Mouse (Mus musculus) heart, postnatal 25 days (tissue): ENCODE measurements around the gene Apom. TPM values are rescaled to one million over a fixed set of nuclear protein-coding genes. Genes with fewer than 3 reads are reported as not detected.

Source experiments
- DNase-seq: peaks from one replicate; pipeline ENCODE4 v3.0.0; 2022; ENCODE audit warnings: low spot score
- intact Hi-C: fragments of 180-260 bp; cut with DNase I; formaldehyde crosslinking; loops from one replicate; pipeline ENCODE4 v1.15.1; 2025
- total RNA-seq, 2 experiments: library from RNA; stranded (reverse); gene quantifications; 2 replicates each; pipeline ENCODE4 v1.2.3; 2021

Apom gene
- total RNA-seq, 2 experiments from 2014 or later = not detected

GRCm38 (mm10) chr17:35080710-35081109, 51.1 kb downstream of the Apom start:
- intact Hi-C loops = no loop called here

GRCm38 (mm10) chr17:35080248-35080647, 51.6 kb downstream of the Apom start:
- DNase-seq = no peak
- intact Hi-C loops = no loop called here

More at GRCm38 (mm10) chr17:35080710-35081109, 51.1 kb downstream of the Apom start:
- DNase-seq = no peak

- no peak for DNase-seq
- intact Hi-C loops = loop anchor here (5.0 kb wide), 1 partner anchor 57 kb away; no protein-coding TSS in a partner anchor
Measured at GRCm38 (mm10) chr17:35079778-35080177, 52.1 kb downstream of the Apom start.

Other genes with a start within 250 kb of the Apom start
- 1 to 10 TPM; 2.8 to 4.1 TPM for gene C2, start 233.8 kb downstream of the Apom start, total RNA-seq
- 10 to 100 TPM; 37.6 to 39.1 TPM for gene Ehmt2, start 233.6 kb downstream of the Apom start, total RNA-seq
- not detected for gene Slc44a4, start 217.6 kb downstream of the Apom start, total RNA-seq
- 10 to 100 TPM; 12.7 to 14.1 TPM for gene Neu1, start 200.8 kb downstream of the Apom start, total RNA-seq
- 1 to 10 TPM; 1.9 to 6.9 TPM for gene Hspa1b, start 172.8 kb downstream of the Apom start, total RNA-seq
- not detected for gene Gm20481, start 162.1 kb downstream of the Apom start, total RNA-seq
- gene Hspa1a, start 159.9 kb downstream of the Apom start, total RNA-seq = 1 to 10 TPM; 2.9 to 7.7 TPM
- gene Hspa1l, start 159.3 kb downstream of the Apom start, total RNA-seq = 1 to 10 TPM; 6.9 to 8.1 TPM
- gene Lsm2, start 150.2 kb downstream of the Apom start, total RNA-seq = 10 to 100 TPM; 19.0 to 19.1 TPM
- gene Vars, start 131.1 kb downstream of the Apom start, total RNA-seq = 10 to 100 TPM; 25.7 to 26.9 TPM
- 1 to 10 TPM; 7.3 to 7.7 TPM for gene Vwa7, start 115.5 kb downstream of the Apom start, total RNA-seq
- not detected for gene Sapcd1, start 104.0 kb downstream of the Apom start, total RNA-seq
- gene Msh5, start 85.3 kb downstream of the Apom start, total RNA-seq = 1 to 10 TPM in 1 of 2 experiments, under 1 TPM in 1; 0.57 to 1.3 TPM
- gene Clic1, start 82.1 kb downstream of the Apom start, total RNA-seq = 10 to 100 TPM; 40.0 to 46.1 TPM
- gene Ddah2, start 73.0 kb downstream of the Apom start, total RNA-seq = 10 to 100 TPM; 27.7 to 31.3 TPM
- not detected for gene Ly6g6c, start 66.7 kb downstream of the Apom start, total RNA-seq
- under 1 TPM; 0.18 to 0.87 TPM for gene Mpig6b, start 65.9 kb downstream of the Apom start, total RNA-seq
- not detected for gene Ly6g6e, start 55.1 kb downstream of the Apom start, total RNA-seq
- under 1 TPM; 0.53 to 0.78 TPM for gene Ly6g6d, start 54.0 kb downstream of the Apom start, total RNA-seq
- gene Ly6g6f, start 46.4 kb downstream of the Apom start, total RNA-seq = not detected
- gene Abhd16a, start 42.8 kb downstream of the Apom start, total RNA-seq = 10 to 100 TPM; 47.9 to 57.5 TPM
- gene Ly6g5c, start 23.8 kb downstream of the Apom start, total RNA-seq = not detected
- gene Ly6g5b, start 16.6 kb downstream of the Apom start, total RNA-seq = under 1 TPM in 1 of 2 experiments, not detected in 1; 0.36 TPM
- 1 to 10 TPM; 6.3 to 9.5 TPM for gene Gpank1, start 10.6 kb downstream of the Apom start, total RNA-seq
- gene Csnk2b, start 10.0 kb downstream of the Apom start, total RNA-seq = 100 to 1,000 TPM; 155 to 167 TPM
- 10 to 100 TPM; 27.0 to 27.1 TPM for gene D17H6S53E, start 5.7 kb downstream of the Apom start, total RNA-seq
- gene Bag6, start 3.1 kb upstream of the Apom start, total RNA-seq = 100 to 1,000 TPM; 222 to 232 TPM
- 100 to 1,000 TPM; 135 to 143 TPM for gene Prrc2a, start 32.8 kb upstream of the Apom start, total RNA-seq
- 1 to 10 TPM; 2.3 to 3.5 TPM for gene Aif1, start 44.0 kb upstream of the Apom start, total RNA-seq
- 1 to 10 TPM; 2.7 to 5.3 TPM for gene Lst1, start 56.4 kb upstream of the Apom start, total RNA-seq
- 1 to 10 TPM; 1.4 to 1.8 TPM for gene Ltb, start 62.4 kb upstream of the Apom start, total RNA-seq
- gene Tnf, start 70.0 kb upstream of the Apom start, total RNA-seq = under 1 TPM; 0.56 to 0.60 TPM
- not detected for gene Lta, start 73.3 kb upstream of the Apom start, total RNA-seq
- under 1 TPM; 0.50 to 0.65 TPM for gene Gm16181, start 88.8 kb upstream of the Apom start, total RNA-seq
- gene Atp6v1g2, start 101.6 kb upstream of the Apom start, total RNA-seq = 1 to 10 TPM; 2.5 to 2.8 TPM
- 1 to 10 TPM; 8.2 to 8.7 TPM for gene Nfkbil1, start 103.7 kb upstream of the Apom start, total RNA-seq
- 10 to 100 TPM; 89.2 to 99.4 TPM for gene Ddx39b, start 109.7 kb upstream of the Apom start, total RNA-seq
- 10 to 100 TPM; 84.3 to 89.6 TPM for gene H2-D1, start 130.7 kb upstream of the Apom start, total RNA-seq
- gene H2-Q1, start 188.4 kb upstream of the Apom start, total RNA-seq = 1 to 10 TPM in 1 of 2 experiments, under 1 TPM in 1; 0.23 to 1.1 TPM
- under 1 TPM; 0.95 to 0.99 TPM for gene H2-Q2, start 210.2 kb upstream of the Apom start, total RNA-seq
- gene H2-Q4, start 247.6 kb upstream of the Apom start, total RNA-seq = 10 to 100 TPM in 1 of 2 experiments, 1 to 10 TPM in 1; 7.9 to 11.0 TPM